Mouse (Mus musculus): ENCODE measurements around the gene Prc1. TPM values are rescaled to one million over a fixed set of nuclear protein-coding genes. Genes with fewer than 3 reads are reported as not detected.

The Prc1 gene
- polyA plus RNA-seq, 1 experiment, result 1.0 TPM

- Histone ChIP-seq H3K27me3 (ENCODE audit: control insufficient read depth, insufficient read depth, low read length) (no peaks in the 10 kb centered on the region), H3K4me1 (ENCODE audit: control insufficient read depth, insufficient read depth, low read length) (no peaks in the 10 kb centered on the region), H3K27ac (ENCODE audit: insufficient read depth, low read length) (no peak overlapping the region), H3K4me3 (replicated peaks; ENCODE audit: insufficient read depth, low read depth, low read length) (no peak overlapping the region)
- no peak for TF ChIP-seq POLR2A (IDR thresholded peaks at IDR 0.05; ENCODE audit: borderline replicate concordance, insufficient read depth, low read length)
- no peak for TF ChIP-seq CTCF (IDR thresholded peaks at IDR 0.05; ENCODE audit: borderline replicate concordance, insufficient read depth, low read depth, low read length)
- no peak for DNase-seq
- WGBS, result 79% methylated on average over 2 of the region's 2 CpGs
Measured at GRCm38 (mm10) chr7:80350808-80351207, 56.6 kb downstream of the Prc1 start.

- Histone ChIP-seq H3K27me3 (ENCODE audit: control insufficient read depth, insufficient read depth, low read length) (no peaks in the 10 kb centered on the region), H3K27ac (ENCODE audit: insufficient read depth, low read length) (no peak overlapping the region), H3K4me3 (replicated peaks; ENCODE audit: insufficient read depth, low read depth, low read length) (no peak overlapping the region), H3K4me1 (ENCODE audit: control insufficient read depth, insufficient read depth, low read length) (peaks cover 11% of the 10 kb centered on the region)
- TF ChIP-seq CTCF (IDR thresholded peaks at IDR 0.05; ENCODE audit: borderline replicate concordance, insufficient read depth, low read depth, low read length) (no peak), POLR2A (IDR thresholded peaks at IDR 0.05; ENCODE audit: borderline replicate concordance, insufficient read depth, low read length) (no peak)
- WGBS, result 84% methylated on average over 8 of the region's 8 CpGs
- DNase-seq, result no peak
Measured at GRCm38 (mm10) chr7:80352920-80353319, 58.7 kb downstream of the Prc1 start.

DNA sequence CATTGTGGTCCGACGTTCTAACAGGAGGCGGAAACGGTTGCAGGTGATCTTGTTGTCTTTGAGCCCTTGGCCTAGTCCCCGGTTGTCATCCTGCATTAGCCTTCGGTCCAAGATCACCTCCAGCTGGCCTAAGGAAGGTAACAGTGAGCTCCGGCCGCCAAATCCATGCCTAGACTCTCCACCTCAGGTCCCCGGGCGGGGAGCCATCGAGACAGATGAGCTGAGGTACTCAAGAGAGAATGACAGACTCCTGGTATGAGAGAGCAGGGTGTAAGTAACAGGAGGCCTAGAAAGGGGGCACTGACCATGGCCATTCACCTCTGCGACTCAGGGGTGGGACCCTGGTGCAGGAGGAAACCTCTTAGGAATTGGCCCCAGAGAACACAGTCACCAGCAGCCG, 62.1 kb downstream of the Prc1 start:
- no peak for TF ChIP-seq POLR2A (IDR thresholded peaks at IDR 0.05; ENCODE audit: borderline replicate concordance, insufficient read depth, low read length)
- TF ChIP-seq CTCF (IDR thresholded peaks at IDR 0.05; ENCODE audit: borderline replicate concordance, insufficient read depth, low read depth, low read length), result no peak
- no peaks in the 10 kb centered on the region for H3K27me3 ChIP-seq (ENCODE audit: control insufficient read depth, insufficient read depth, low read length)

GRCm38 (mm10) chr7:80357156-80357555, 62.9 kb downstream of the Prc1 start:
- peaks cover 11% of the 10 kb centered on the region for H3K4me1 ChIP-seq (ENCODE audit: control insufficient read depth, insufficient read depth, low read length)
- no peak overlapping the region for H3K4me3 ChIP-seq (replicated peaks; ENCODE audit: insufficient read depth, low read depth, low read length)
- H3K27me3 ChIP-seq (ENCODE audit: control insufficient read depth, insufficient read depth, low read length), result no peaks in the 10 kb centered on the region
- peak in 1 of 2 experiments; percentile 43 for DNase-seq
- WGBS, result 23% methylated on average over 8 of the region's 8 CpGs
- peak overlapping the region; percentile 34; the same call in 1 of the 2 replicates for H3K27ac ChIP-seq (ENCODE audit: insufficient read depth, low read length)
- no peak for TF ChIP-seq CTCF (IDR thresholded peaks at IDR 0.05; ENCODE audit: borderline replicate concordance, insufficient read depth, low read depth, low read length)
- no peak for TF ChIP-seq POLR2A (IDR thresholded peaks at IDR 0.05; ENCODE audit: borderline replicate concordance, insufficient read depth, low read length)

More for the DNA sequence above, 62.1 kb downstream of the Prc1 start:
- 36% methylated on average over 13 of the region's 13 CpGs for WGBS
- Histone ChIP-seq H3K4me1 (ENCODE audit: control insufficient read depth, insufficient read depth, low read length) (peaks cover 11% of the 10 kb centered on the region), H3K27ac (ENCODE audit: insufficient read depth, low read length) (peak overlapping the region; percentile 26), H3K4me3 (replicated peaks; ENCODE audit: insufficient read depth, low read depth, low read length) (no peak overlapping the region)
- DNase-seq, result peak in 1 of 2 experiments; percentile 45

GRCm38 (mm10) chr7:80358039-80358438, 63.8 kb downstream of the Prc1 start:
- Histone ChIP-seq H3K27ac (ENCODE audit: insufficient read depth, low read length) (no peak overlapping the region), H3K4me1 (ENCODE audit: control insufficient read depth, insufficient read depth, low read length) (peaks cover 11% of the 10 kb centered on the region), H3K27me3 (ENCODE audit: control insufficient read depth, insufficient read depth, low read length) (no peaks in the 10 kb centered on the region), H3K4me3 (replicated peaks; ENCODE audit: insufficient read depth, low read depth, low read length) (no peak overlapping the region)
- DNase-seq, result no peak
- TF ChIP-seq POLR2A (IDR thresholded peaks at IDR 0.05; ENCODE audit: borderline replicate concordance, insufficient read depth, low read length) (no peak), CTCF (IDR thresholded peaks at IDR 0.05; ENCODE audit: borderline replicate concordance, insufficient read depth, low read depth, low read length) (no peak)
- 5% methylated on average over 4 of the region's 4 CpGs for WGBS

DNA sequence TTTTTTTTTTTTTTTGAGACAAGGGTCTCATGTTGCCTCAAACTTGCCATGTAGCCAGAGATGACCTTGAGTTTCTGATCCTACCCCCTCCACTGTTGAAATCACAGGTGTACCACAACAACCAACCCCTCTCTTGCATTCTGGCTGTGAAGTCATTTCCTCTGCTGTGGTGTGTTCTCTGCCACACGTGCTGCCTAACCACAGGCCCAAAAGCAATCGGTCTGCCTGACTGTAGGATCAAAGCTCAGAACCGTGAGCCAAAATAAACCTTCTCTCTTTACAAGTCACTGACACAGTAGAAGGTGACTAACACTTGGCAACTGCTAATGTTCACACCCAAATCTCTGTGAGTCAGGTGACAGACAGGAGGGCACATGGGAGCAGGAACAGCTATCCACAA, 66.2 kb downstream of the Prc1 start:
- Histone ChIP-seq H3K4me1 (ENCODE audit: control insufficient read depth, insufficient read depth, low read length) (peaks cover 11% of the 10 kb centered on the region), H3K27me3 (ENCODE audit: control insufficient read depth, insufficient read depth, low read length) (no peaks in the 10 kb centered on the region), H3K27ac (ENCODE audit: insufficient read depth, low read length) (no peak overlapping the region), H3K4me3 (replicated peaks; ENCODE audit: insufficient read depth, low read depth, low read length) (no peak overlapping the region)
- no peak for DNase-seq
- 81% methylated on average over 3 of the region's 3 CpGs for WGBS
- TF ChIP-seq POLR2A (IDR thresholded peaks at IDR 0.05; ENCODE audit: borderline replicate concordance, insufficient read depth, low read length), result no peak
- TF ChIP-seq CTCF (IDR thresholded peaks at IDR 0.05; ENCODE audit: borderline replicate concordance, insufficient read depth, low read depth, low read length), result no peak

- Histone ChIP-seq H3K27me3 (ENCODE audit: control insufficient read depth, insufficient read depth, low read length) (no peaks in the 10 kb centered on the region), H3K4me1 (ENCODE audit: control insufficient read depth, insufficient read depth, low read length) (peaks cover 29% of the 10 kb centered on the region), H3K4me3 (replicated peaks; ENCODE audit: insufficient read depth, low read depth, low read length) (no peak overlapping the region), H3K27ac (ENCODE audit: insufficient read depth, low read length) (no peak overlapping the region)
- WGBS, result 56% methylated on average over 2 of the region's 2 CpGs
- no peak for DNase-seq
- TF ChIP-seq CTCF (IDR thresholded peaks at IDR 0.05; ENCODE audit: borderline replicate concordance, insufficient read depth, low read depth, low read length) (no peak), POLR2A (IDR thresholded peaks at IDR 0.05; ENCODE audit: borderline replicate concordance, insufficient read depth, low read length) (no peak)
Measured at GRCm38 (mm10) chr7:80365759-80366158, 71.5 kb downstream of the Prc1 start.

Other genes starting within 250 kb of the Prc1 start
- gene Idh2, start 179.1 kb upstream of the Prc1 start, polyA plus RNA-seq (2012; rRNA removed), result 77.9 and 84.0 TPM in 2 replicates
- gene Sema4b, start 107.6 kb upstream of the Prc1 start, polyA plus RNA-seq (2012; rRNA removed), result 10.7 and 11.5 TPM in 2 replicates
- 40.1 and 45.0 TPM in 2 replicates for gene Cib1, start 61.6 kb upstream of the Prc1 start, polyA plus RNA-seq (2012; rRNA removed)
- gene Gdpgp1, start 61.6 kb upstream of the Prc1 start, polyA plus RNA-seq (2012; rRNA removed), result 3.9 and 4.1 TPM in 2 replicates
- 0.69 and 0.98 TPM in 2 replicates for gene Ttll13, start 48.1 kb upstream of the Prc1 start, polyA plus RNA-seq (2012; rRNA removed)
- gene Ngrn, start 33.2 kb upstream of the Prc1 start, polyA plus RNA-seq (2012; rRNA removed), result 67.1 and 70.8 TPM in 2 replicates
- gene Vps33b, start 24.8 kb upstream of the Prc1 start, polyA plus RNA-seq (2012; rRNA removed), result 30.9 and 31.5 TPM in 2 replicates
- gene Rccd1, start 30.0 kb downstream of the Prc1 start, polyA plus RNA-seq (2012; rRNA removed), result 19.4 and 21.4 TPM in 2 replicates
- 81.8 and 97.8 TPM in 2 replicates for gene Unc45a, start 46.6 kb downstream of the Prc1 start, polyA plus RNA-seq (2012; rRNA removed)
- gene Hddc3, start 48.7 kb downstream of the Prc1 start, polyA plus RNA-seq (2012; rRNA removed), result 57.7 and 61.0 TPM in 2 replicates
- 167 and 188 TPM in 2 replicates for gene Man2a2, start 76.9 kb downstream of the Prc1 start, polyA plus RNA-seq (2012; rRNA removed)
- 4.2 and 4.9 TPM in 2 replicates for gene Fes, start 93.5 kb downstream of the Prc1 start, polyA plus RNA-seq (2012; rRNA removed)
- 34.4 and 37.3 TPM in 2 replicates for gene Furin, start 111.0 kb downstream of the Prc1 start, polyA plus RNA-seq (2012; rRNA removed)
- 5.4 and 6.4 TPM in 2 replicates for gene Blm, start 240.7 kb downstream of the Prc1 start, polyA plus RNA-seq (2012; rRNA removed)

Data from cerebellum, adult 2 months (tissue).